Mouse (Mus musculus) midbrain, embryonic 11.5 days (tissue): ENCODE measurements around the gene Btrc. TPM values are rescaled to one million over a fixed set of nuclear protein-coding genes. Genes with fewer than 3 reads are reported as not detected.
A peak's percentile ranks its signal among the peaks of the same experiment; 100 is the strongest.

Experiments used
- ATAC-seq: fragments of 200-750 bp; cut with Nextera tagmentation; 2 replicates; pipeline ENCODE4 v1.8.0; 2017; ENCODE audit warnings: moderate TSS enrichment, moderate library complexity; ENCODE audit not compliant: low FRiP score
- DNase-seq: peaks from one replicate; pipeline ENCODE4 v3.0.0; 2015; ENCODE audit warnings: low spot score; ENCODE audit errors: missing footprints
- H3K27ac ChIP-seq: fragments of 300-500 bp; sonication (generic); 2 replicates; pipeline ENCODE4 v1.5.1; 2014; ENCODE audit warnings: low read depth, low read length
- H3K27me3 ChIP-seq: fragments of 300-500 bp; sonication (generic); 2 replicates; pipeline ENCODE4 v1.6.1; 2014; ENCODE audit warnings: mild to moderate bottlenecking, low read length, moderate library complexity, mixed read lengths; ENCODE audit not compliant: control insufficient read depth, insufficient read depth
- H3K36me3 ChIP-seq: fragments of 300-500 bp; sonication (generic); 2 replicates; pipeline ENCODE4 v1.6.1; 2014; ENCODE audit warnings: mild to moderate bottlenecking, low read length, moderate library complexity, mixed read lengths; ENCODE audit not compliant: control insufficient read depth, insufficient read depth
- H3K4me1 ChIP-seq: fragments of 300-500 bp; sonication (generic); 2 replicates; pipeline ENCODE4 v1.6.1; 2014; ENCODE audit warnings: low read length; ENCODE audit not compliant: control insufficient read depth, insufficient read depth
- H3K4me2 ChIP-seq: fragments of 300-500 bp; sonication (generic); 2 replicates; pipeline ENCODE4 v1.6.1; 2014; ENCODE audit warnings: mild to moderate bottlenecking, moderate library complexity
- H3K4me3 ChIP-seq: fragments of 300-500 bp; sonication (generic); 2 replicates; pipeline ENCODE4 v1.5.1; 2014; ENCODE audit warnings: low read depth, low read length
- H3K9ac ChIP-seq: fragments of 300-500 bp; sonication (generic); 2 replicates; pipeline ENCODE4 v1.6.1; 2014; ENCODE audit warnings: low read length
- H3K9me3 ChIP-seq: fragments of 300-500 bp; sonication (generic); 2 replicates; pipeline ENCODE4 v1.6.1; 2016; ENCODE audit warnings: low read length; ENCODE audit not compliant: control insufficient read depth
- WGBS: fragments of 180-500 bp; shearing (Covaris S2); extraction: QIAGEN DNeasy Blood & Tissue Kit; methylation state at CpG from one replicate; pipeline ENCODE4 v1.1.7; 2014; 5-methylcytosine and 5-hydroxymethylcytosine counted together
- polyA plus RNA-seq: library from polyadenylated mRNA; unstranded; fragments of >200 nt; fragmentation: Nextera tagmentation; extraction: Ambion mirVana; gene quantifications from 2 replicates; pipeline ENCODE4 v1.2.1, GENCODE M21; 2014

Btrc gene
- polyA plus RNA-seq, 1 experiment from 2014 or later, result 49.5 TPM

GRCm38 (mm10) chr19:45552187-45552586 lies 188.7 kb downstream of the Btrc start:
- Histone ChIP-seq H3K4me1 (no peaks in the 10 kb centered on the region), H3K4me2 (no peak overlapping the region), H3K4me3 (no peak overlapping the region), H3K9me3 (no peaks in the 10 kb centered on the region), H3K9ac (no peak overlapping the region), H3K27me3 (peaks cover 2% of the 10 kb centered on the region; the same call in 1 of the 2 replicates), H3K36me3 (peaks cover 11% of the 10 kb centered on the region; the same call in 1 of the 2 replicates), H3K27ac (no peak overlapping the region)
- DNase-seq (no peak), ATAC-seq (no peak)
- 84% methylated on average over 6 of the region's 6 CpGs for WGBS

GRCm38 (mm10) chr19:45554136-45554535 lies 190.6 kb downstream of the Btrc start:
- Histone ChIP-seq H3K4me1 (no peaks in the 10 kb centered on the region), H3K9me3 (no peaks in the 10 kb centered on the region), H3K4me3 (no peak overlapping the region), H3K27ac (no peak overlapping the region), H3K4me2 (no peak overlapping the region), H3K9ac (no peak overlapping the region), H3K36me3 (peaks cover 11% of the 10 kb centered on the region; the same call in 1 of the 2 replicates), H3K27me3 (0 out of 2 replicates have a peak, but pooled peaks cover 2% of the 10 kb centered on the region)
- ATAC-seq (no peak), DNase-seq (no peak)
- 92% methylated on average over 11 of the region's 11 CpGs for WGBS

DNA sequence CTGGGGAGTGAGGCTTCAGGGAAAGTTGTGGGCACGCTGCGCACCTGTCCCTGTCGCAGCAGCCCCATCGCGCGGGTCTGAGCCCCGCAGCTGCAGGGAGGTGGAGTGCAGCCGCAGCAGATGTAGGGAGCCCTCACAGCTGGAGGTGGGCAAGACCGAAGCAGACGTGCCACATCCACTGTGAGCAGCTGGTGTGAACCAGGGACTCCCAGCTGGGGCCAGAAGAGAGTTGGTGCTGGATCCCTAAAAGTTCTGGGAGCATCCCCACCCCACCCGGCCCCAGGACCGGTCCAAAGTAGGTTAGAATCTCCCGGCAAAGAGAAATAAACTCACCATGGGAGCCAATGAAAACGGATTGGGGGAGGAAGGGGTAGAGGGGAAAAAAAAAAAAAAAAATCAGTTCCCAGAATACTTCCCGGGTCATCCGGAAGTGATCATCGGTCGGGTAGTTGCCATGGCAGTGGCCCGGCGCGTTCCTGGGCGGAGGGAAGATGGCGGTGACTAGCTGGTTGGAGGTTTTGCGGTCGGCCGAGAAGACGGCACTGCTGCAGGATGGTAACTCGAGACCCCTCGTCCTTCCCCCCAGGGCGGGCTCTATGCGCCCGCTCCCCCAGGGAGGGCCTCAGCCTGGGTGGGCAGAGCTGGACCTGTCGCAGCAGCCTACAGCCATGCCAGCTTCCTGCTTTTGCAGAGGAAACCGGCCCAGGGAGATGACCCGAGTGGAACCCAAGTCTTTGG lies 196.8 kb downstream of the Btrc start, which contains the start of the genes Poll and Gm17018:
Gene Poll (minus strand): TSS at position 379 of the 738 bp plus-strand sequence.
Gene Gm17018 (plus strand): TSS at position 463 of the 738 bp plus-strand sequence.
- peak within 1 kb of the TSS; percentile 75 for H3K9ac ChIP-seq
- peak within 1 kb of the TSS; percentile 74 for H3K4me3 ChIP-seq
- DNase-seq (peak; percentile 97), ATAC-seq (peak; percentile 87)
- under 1% methylated on average over 35 of the region's 35 CpGs for WGBS
- no peaks in the 10 kb centered on the region for H3K9me3 ChIP-seq
- no peak within 1 kb of the TSS for H3K27ac ChIP-seq
- H3K36me3 ChIP-seq, result no peaks in the 10 kb centered on the region
- peaks cover 35% of the 10 kb centered on the region for H3K27me3 ChIP-seq
- peaks cover 10% of the 10 kb centered on the region for H3K4me1 ChIP-seq
- H3K4me2 ChIP-seq, result peak within 1 kb of the TSS; percentile 97

GRCm38 (mm10) chr19:45565925-45566715 lies 202.6 kb downstream of the Btrc start:
- no peak for ATAC-seq
- H3K9me3 ChIP-seq, result no peaks in the 10 kb centered on the region
- peaks cover 87% of the 10 kb centered on the region for H3K27me3 ChIP-seq
- peaks cover 10% of the 10 kb centered on the region for H3K4me1 ChIP-seq
- H3K9ac ChIP-seq, result no peak overlapping the region
- H3K4me3 ChIP-seq, result no peak overlapping the region
- no peak overlapping the region for H3K27ac ChIP-seq
- 64% methylated on average over 15 of the region's 15 CpGs for WGBS
- H3K36me3 ChIP-seq, result no peaks in the 10 kb centered on the region
- DNase-seq, result no peak
- no peak overlapping the region for H3K4me2 ChIP-seq

- no peak overlapping the region for H3K27ac ChIP-seq
- DNase-seq, result peak; percentile 89
These were observed 203.8 kb downstream of the Btrc start for GRCm38 (mm10) chr19:45567367-45567766.

DNA sequence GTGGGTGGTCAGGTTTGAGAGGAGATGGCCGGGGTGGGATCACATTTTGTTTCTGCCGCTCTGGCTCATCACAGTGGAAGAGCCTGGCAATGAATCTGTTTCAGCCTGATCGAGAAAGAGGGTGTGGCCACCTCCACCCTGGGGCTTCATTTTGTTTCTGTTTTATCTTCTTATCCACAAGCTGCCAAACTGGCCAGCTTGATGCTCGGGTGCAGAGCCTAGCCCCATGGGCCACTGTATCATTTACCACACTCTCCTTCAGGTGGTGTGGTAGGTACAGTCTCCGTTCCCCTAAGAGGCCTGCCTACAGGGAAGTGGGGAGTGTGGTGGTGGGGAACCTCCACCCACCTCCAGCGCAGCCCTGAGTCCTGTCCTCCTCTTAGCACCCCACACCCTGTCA lies 209.5 kb downstream of the Btrc start:
- 82% methylated on average over 6 of the region's 6 CpGs for WGBS
- H3K27me3 ChIP-seq, result peaks cover 89% of the 10 kb centered on the region
- H3K9me3 ChIP-seq, result no peaks in the 10 kb centered on the region
- H3K4me3 ChIP-seq, result no peak overlapping the region
- no peak overlapping the region for H3K27ac ChIP-seq
- H3K36me3 ChIP-seq, result peaks cover 10% of the 10 kb centered on the region
- DNase-seq (no peak), ATAC-seq (no peak)
- peaks cover 10% of the 10 kb centered on the region for H3K4me1 ChIP-seq
- H3K4me2 ChIP-seq, result no peak overlapping the region
- H3K9ac ChIP-seq, result no peak overlapping the region

More at GRCm38 (mm10) chr19:45567367-45567766, 203.8 kb downstream of the Btrc start:
- ATAC-seq, result no peak
- 10% methylated on average over 14 of the region's 14 CpGs for WGBS
- Histone ChIP-seq H3K4me2 (no peak overlapping the region), H3K9me3 (no peaks in the 10 kb centered on the region), H3K27me3 (peaks cover 90% of the 10 kb centered on the region), H3K4me1 (peaks cover 10% of the 10 kb centered on the region), H3K36me3 (peaks cover 3% of the 10 kb centered on the region; the same call in 1 of the 2 replicates), H3K4me3 (no peak overlapping the region), H3K9ac (no peak overlapping the region)

- H3K9ac ChIP-seq, result no peak overlapping the region
- DNase-seq (peak; percentile 94), ATAC-seq (peak; percentile 67; the same call in 1 of the 2 replicates)
- H3K27me3 ChIP-seq, result peaks cover 88% of the 10 kb centered on the region
- WGBS, result 20% methylated on average over 6 of the region's 6 CpGs
- peaks cover 10% of the 10 kb centered on the region for H3K4me1 ChIP-seq
- no peaks in the 10 kb centered on the region for H3K9me3 ChIP-seq
- H3K27ac ChIP-seq, result no peak overlapping the region
- no peak overlapping the region for H3K4me3 ChIP-seq
- H3K36me3 ChIP-seq, result peaks cover 14% of the 10 kb centered on the region
- H3K4me2 ChIP-seq, result no peak overlapping the region
These were observed 210.3 kb downstream of the Btrc start for GRCm38 (mm10) chr19:45573861-45574267.

GRCm38 (mm10) chr19:45574339-45574898 lies 210.9 kb downstream of the Btrc start:
- Histone ChIP-seq H3K36me3 (peaks cover 14% of the 10 kb centered on the region), H3K9ac (no peak overlapping the region), H3K27ac (no peak overlapping the region), H3K27me3 (peaks cover 88% of the 10 kb centered on the region), H3K4me1 (peaks cover 10% of the 10 kb centered on the region), H3K4me3 (no peak overlapping the region), H3K9me3 (no peaks in the 10 kb centered on the region), H3K4me2 (no peak overlapping the region)
- ATAC-seq (no peak), DNase-seq (no peak)
- WGBS, result 81% methylated on average over 7 of the region's 7 CpGs
